Mouse (Mus musculus) cerebellum, adult 2 months (tissue): ENCODE data around the gene Bax. TPM values are rescaled to one million over a fixed set of nuclear protein-coding genes. Genes with fewer than 3 reads are reported as not detected.

ENCODE experiments used
- DNase-seq, 2 experiments: peaks; one replicate each; pipeline ENCODE4 v3.0.0; 2021
- H3K27ac ChIP-seq: fragments of 200-500 bp; 2 replicates; pipeline ENCODE4 v1.5.1; 2012; ENCODE audit warnings: low read length, control low read depth, inconsistent platforms; ENCODE audit not compliant: insufficient read depth
- H3K27me3 ChIP-seq: fragments of 200-500 bp; 2 replicates; pipeline ENCODE4 v1.6.1; 2012; ENCODE audit warnings: inconsistent platforms, mild to moderate bottlenecking, low read length, moderate library complexity; ENCODE audit not compliant: control insufficient read depth, insufficient read depth
- H3K4me1 ChIP-seq: fragments of 200-500 bp; 2 replicates; pipeline ENCODE4 v1.6.1; 2011; ENCODE audit warnings: low read length; ENCODE audit not compliant: control insufficient read depth, insufficient read depth
- H3K4me3 ChIP-seq: fragments of 200-500 bp; replicated peaks from 2 replicates; pipeline ENCODE3; 2011; ENCODE audit warnings: mild to moderate bottlenecking, low read depth, low read length, control low read depth; ENCODE audit not compliant: insufficient read depth
- CTCF ChIP-seq: fragments of 200-500 bp; IDR thresholded peaks from 2 replicates; pipeline ENCODE4 v1.5.1; 2011; ENCODE audit warnings: low read depth, mild to moderate bottlenecking, control low read depth, low read length, moderate library complexity, borderline replicate concordance; ENCODE audit not compliant: insufficient read depth
- POLR2A ChIP-seq: fragments of 200-500 bp; IDR thresholded peaks from 2 replicates; pipeline ENCODE4 v1.6.1; 2011; ENCODE audit warnings: low read length, control low read depth, borderline replicate concordance; ENCODE audit not compliant: insufficient read depth
- WGBS: fragments of 180-500 bp; shearing (Covaris S2); methylation state at CpG from one replicate; pipeline ENCODE4 v1.1.7; 2018; 5-methylcytosine and 5-hydroxymethylcytosine counted together
- polyA plus RNA-seq: library from polyadenylated mRNA; depleted of rRNA; stranded (reverse); fragments of >200 nt; gene quantifications from 2 replicates; pipeline ENCODE4 v1.2.3, GENCODE M21; 2012

Bax gene
- polyA plus RNA-seq, 1 experiment: 103 TPM

- TF ChIP-seq CTCF (peak; percentile 52; the same call in 1 of the 2 replicates), POLR2A (no peak)
Observed at GRCm38 (mm10) chr7:45447325-45447990, 19.2 kb downstream of the Bax start.

GRCm38 (mm10) chr7:45446589-45446988 is 20.1 kb downstream of the Bax start:
- TF ChIP-seq POLR2A: no peak
- no peak for TF ChIP-seq CTCF

More at GRCm38 (mm10) chr7:45447325-45447990, 19.2 kb downstream of the Bax start:
- H3K27ac ChIP-seq: no peak overlapping the region
- no peaks in the 10 kb centered on the region for H3K27me3 ChIP-seq
- 43% methylated on average over 11 of the region's 11 CpGs for WGBS
- no peaks in the 10 kb centered on the region for H3K4me1 ChIP-seq
- H3K4me3 ChIP-seq: no peak overlapping the region
- DNase-seq: no peak

GRCm38 (mm10) chr7:45443526-45444420 is 22.9 kb downstream of the Bax start:
- no peak overlapping the region for H3K4me3 ChIP-seq
- WGBS: 91% methylated on average over 22 of the region's 22 CpGs
- no peak overlapping the region for H3K27ac ChIP-seq
- no peak for DNase-seq
- H3K4me1 ChIP-seq: no peaks in the 10 kb centered on the region
- H3K27me3 ChIP-seq: no peaks in the 10 kb centered on the region
- TF ChIP-seq CTCF (no peak), POLR2A (no peak)

More at GRCm38 (mm10) chr7:45446589-45446988, 20.1 kb downstream of the Bax start:
- H3K27ac ChIP-seq: no peak overlapping the region
- H3K4me1 ChIP-seq: no peaks in the 10 kb centered on the region
- no peaks in the 10 kb centered on the region for H3K27me3 ChIP-seq
- no peak overlapping the region for H3K4me3 ChIP-seq
- no peak for DNase-seq

- WGBS: 37% methylated on average over 19 of the region's 19 CpGs
- no peak within 1 kb of the TSS for H3K27ac ChIP-seq
- H3K4me3 ChIP-seq: peak within 1 kb of the TSS; percentile 8
- no peak for TF ChIP-seq POLR2A
- TF ChIP-seq CTCF: peak; percentile 30; the same call in 1 of the 2 replicates
- H3K4me1 ChIP-seq: peaks cover 27% of the 10 kb centered on the region
- DNase-seq: no peak
- no peaks in the 10 kb centered on the region for H3K27me3 ChIP-seq
Observed at GRCm38 (mm10) chr7:45437521-45438276, 29.0 kb downstream of the Bax start, which contains the start of gene Ruvbl2. Gene Ruvbl2 (minus strand): TSS chr7:45438096.

- 56% methylated on average over 6 of the region's 6 CpGs for WGBS
- DNase-seq: no peak
- TF ChIP-seq CTCF (no peak), POLR2A (no peak)
- no peaks in the 10 kb centered on the region for H3K27me3 ChIP-seq
- no peak overlapping the region for H3K27ac ChIP-seq
- no peak overlapping the region for H3K4me3 ChIP-seq
- H3K4me1 ChIP-seq: peaks cover 28% of the 10 kb centered on the region
Observed at GRCm38 (mm10) chr7:45437046-45437445, 29.7 kb downstream of the Bax start.

GRCm38 (mm10) chr7:45436444-45436843 is 30.3 kb downstream of the Bax start:
- Histone ChIP-seq H3K4me3 (no peak overlapping the region), H3K27me3 (no peaks in the 10 kb centered on the region), H3K4me1 (peaks cover 28% of the 10 kb centered on the region), H3K27ac (no peak overlapping the region)
- no peak for DNase-seq
- no peak for TF ChIP-seq CTCF
- TF ChIP-seq POLR2A: no peak
- 93% methylated on average over 5 of the region's 5 CpGs for WGBS

- 1% methylated on average over 16 of the region's 16 CpGs for WGBS
- peaks cover 28% of the 10 kb centered on the region for H3K4me1 ChIP-seq
- peak overlapping the region; percentile 42 for H3K27ac ChIP-seq
- no peaks in the 10 kb centered on the region for H3K27me3 ChIP-seq
- no peak for TF ChIP-seq CTCF
- no peak for TF ChIP-seq POLR2A
- DNase-seq: no peak
- H3K4me3 ChIP-seq: peak overlapping the region; percentile 84
Observed at GRCm38 (mm10) chr7:45435038-45435437, 31.7 kb downstream of the Bax start.
